Mouse (Mus musculus) brain, embryonic 14.5 days (tissue): ENCODE measurements at regions not wholly inside any gene's neighbourhood (a gene's known extent, or its start where the extent isn't known, plus 50 kb on each side); places are given as distances from the start of the nearest gene placed in this dataset.

Experiments
- CTCF ChIP-seq: fragments of 200-500 bp; IDR thresholded peaks from 2 replicates; pipeline ENCODE4 v1.5.1; 2012; ENCODE audit warnings: inconsistent platforms, mild to moderate bottlenecking, moderate library complexity, borderline replicate concordance; ENCODE audit not compliant: insufficient read depth, insufficient read length; ENCODE audit errors: extremely low read depth
- POLR2A ChIP-seq: fragments of 200-500 bp; IDR thresholded peaks from 2 replicates; pipeline ENCODE4 v1.6.1; 2012; ENCODE audit warnings: mild to moderate bottlenecking, inconsistent platforms, borderline replicate concordance; ENCODE audit not compliant: poor library complexity, insufficient read depth, insufficient read length, severe bottlenecking; ENCODE audit errors: extremely low read depth

DNA sequence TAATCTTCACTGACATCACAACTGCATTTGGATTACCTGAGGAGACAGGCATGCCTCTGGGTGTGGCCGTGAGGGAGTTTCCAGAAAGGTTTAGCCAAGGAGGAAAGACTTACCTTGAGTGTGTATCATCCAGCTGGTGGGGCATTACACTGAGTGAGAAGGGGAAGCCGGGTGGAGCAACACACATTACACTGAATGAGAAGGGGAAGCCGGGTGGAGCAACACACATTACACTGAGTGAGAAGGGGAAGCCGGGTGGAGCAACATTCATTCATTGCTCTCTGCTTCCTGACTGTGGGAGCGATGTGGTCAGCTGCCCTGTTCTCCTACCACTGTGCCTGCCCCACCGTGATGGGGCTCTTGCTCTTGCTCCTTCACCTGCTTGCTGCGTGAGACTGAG is 182.3 kb downstream of the Sh3bp4 start:
- TF ChIP-seq CTCF: no peak
- TF ChIP-seq POLR2A: no peak
